11 mouse cellular contexts compared by ENCODE assay signal in the genomic region with DNA sequence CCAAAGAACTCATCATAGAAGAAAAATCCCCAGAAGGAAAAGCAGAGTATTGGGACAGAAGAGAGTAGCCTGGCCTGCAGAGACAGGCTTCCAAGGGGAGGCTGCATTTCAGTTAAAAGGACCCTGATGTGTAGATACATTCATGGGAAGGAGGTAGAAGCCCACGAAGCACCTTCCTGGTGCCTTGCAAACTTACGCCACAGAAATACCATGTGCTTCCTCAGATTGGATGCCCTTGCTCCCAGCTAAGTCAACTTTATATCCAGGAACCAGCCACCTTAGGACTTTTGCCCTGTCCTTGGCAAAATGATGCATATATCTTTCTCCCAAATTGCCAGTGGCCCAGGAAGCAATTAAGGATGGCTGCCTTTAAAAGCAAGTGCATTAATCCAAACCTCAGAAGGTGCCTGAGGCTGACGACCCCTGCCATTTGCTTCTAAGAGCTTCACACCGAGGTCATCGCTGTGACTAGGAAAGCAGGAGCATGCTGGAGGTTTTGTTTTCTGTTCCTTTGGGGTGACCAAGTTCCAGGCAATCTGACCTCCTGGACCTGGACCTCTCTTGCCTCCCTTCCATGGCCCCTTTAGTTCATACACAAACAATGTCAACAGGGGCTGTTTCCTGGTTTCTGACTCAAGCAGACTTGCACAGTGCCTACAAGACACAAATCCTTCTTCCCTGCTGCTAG. TPM values are rescaled to one million over a fixed set of nuclear protein-coding genes. Genes with fewer than 3 reads are reported as not detected.
DNase-seq lines count a peak whose midpoint lies in the region; ATAC-seq and TF ChIP-seq lines count a peak whose summit lies in the region.
"Had no signal": no experiment of that assay in that cellular context is flagged by ENCODE, and none has a peak within 500 bp of the region (broad histone marks: within the 10 kb centered on the region; RNA-seq: fewer than 3 reads in every experiment).

No protein-coding gene starts in this region.

- DNase-seq in forebrain, postnatal 0 days, result no peak
- DNase-seq in forebrain, embryonic 11.5 days (ENCODE audit: low spot score), result no peak
- peak; percentile 47 for DNase-seq in kidney, postnatal 14 days
- no peak for DNase-seq in kidney, adult 18-20 months
- DNase-seq in embryonic facial prominence, embryonic 14.5 days (ENCODE audit: low spot score), result no peak
- DNase-seq in limb, embryonic 14.5 days (ENCODE audit: low spot score), result no peak
- no peak for DNase-seq in thymus, postnatal 0 days (ENCODE audit: low spot score)
- no peak for DNase-seq in thymus, adult 18-20 months
- DNase-seq: adrenal gland, postnatal 25 days; cerebellum, postnatal 14 days; layer of hippocampus, adult 9-11 months had no signal

- peak overlapping the region; percentile 67 for H3K27ac ChIP-seq in forebrain, postnatal 0 days (ENCODE audit: low read depth, low read length)
- no peak overlapping the region for H3K27ac ChIP-seq in forebrain, embryonic 11.5 days (ENCODE audit: low read depth, low read length)
- H3K27ac ChIP-seq in embryonic facial prominence, embryonic 14.5 days (replicated peaks; ENCODE audit: low read depth, low read length), result peak overlapping the region; percentile 72
- peak overlapping the region; percentile 79 for H3K27ac ChIP-seq in limb, embryonic 14.5 days (replicated peaks; ENCODE audit: low read depth, low read length)

- no peaks in the 10 kb centered on the region for H3K27me3 ChIP-seq in forebrain, postnatal 0 days (ENCODE audit: insufficient read depth, low read length)
- no peaks in the 10 kb centered on the region for H3K27me3 ChIP-seq in forebrain, embryonic 11.5 days (ENCODE audit: control insufficient read depth, insufficient read depth, low read length)
- H3K27me3 ChIP-seq in embryonic facial prominence, embryonic 14.5 days (replicated peaks; ENCODE audit: control insufficient read depth, insufficient read depth, low read length), result no peaks in the 10 kb centered on the region
- H3K27me3 ChIP-seq in limb, embryonic 14.5 days (ENCODE audit: control insufficient read depth, insufficient read depth, low read length), result no peaks in the 10 kb centered on the region

- H3K4me2 ChIP-seq in forebrain, postnatal 0 days (ENCODE audit: low read depth), result no peak overlapping the region
- no peak overlapping the region for H3K4me2 ChIP-seq in forebrain, embryonic 11.5 days (ENCODE audit: low read depth, low read length, severe bottlenecking)
- no peak overlapping the region for H3K4me2 ChIP-seq in embryonic facial prominence, embryonic 14.5 days (ENCODE audit: low read depth, low read length)
- no peak overlapping the region for H3K4me2 ChIP-seq in limb, embryonic 14.5 days (replicated peaks; ENCODE audit: low read depth, low read length, severe bottlenecking)

- no peak for TF ChIP-seq POLR2A in limb, embryonic 14.5 days (IDR thresholded peaks at IDR 0.05; ENCODE audit: borderline replicate concordance, extremely low read depth, insufficient read depth, insufficient read length)

- ATAC-seq in forebrain, postnatal 0 days, result no peak
- ATAC-seq in forebrain, embryonic 11.5 days (replicated peaks; ENCODE audit: low FRiP score), result no peak
- no peak for ATAC-seq in embryonic facial prominence, embryonic 14.5 days (ENCODE audit: low read depth)
- no peak for ATAC-seq in limb, embryonic 14.5 days (ENCODE audit: low FRiP score, low read depth)

- 0 out of 2 replicates have a peak overlapping the region, but pooled peaks have one; percentile 18 for H3K9ac ChIP-seq in forebrain, postnatal 0 days
- H3K9ac ChIP-seq in forebrain, embryonic 11.5 days (ENCODE audit: low read length), result no peak overlapping the region
- no peak overlapping the region for H3K9ac ChIP-seq in embryonic facial prominence, embryonic 14.5 days (ENCODE audit: low read depth, low read length)
- H3K9ac ChIP-seq in limb, embryonic 14.5 days (ENCODE audit: low read depth, low read length, severe bottlenecking), result no peak overlapping the region

- H3K36me3 ChIP-seq in forebrain, postnatal 0 days (ENCODE audit: insufficient read depth), result no peaks in the 10 kb centered on the region
- H3K36me3 ChIP-seq in forebrain, embryonic 11.5 days (ENCODE audit: control insufficient read depth, insufficient read depth, low read length), result no peaks in the 10 kb centered on the region
- peaks cover 3% of the 10 kb centered on the region; the same call in 1 of the 2 replicates for H3K36me3 ChIP-seq in embryonic facial prominence, embryonic 14.5 days (ENCODE audit: control insufficient read depth, insufficient read depth, low read length)
- no peaks in the 10 kb centered on the region for H3K36me3 ChIP-seq in limb, embryonic 14.5 days (ENCODE audit: control insufficient read depth, insufficient read depth, low read length)

- no peaks in the 10 kb centered on the region for H3K9me3 ChIP-seq in forebrain, postnatal 0 days (ENCODE audit: low read length)
- no peaks in the 10 kb centered on the region for H3K9me3 ChIP-seq in forebrain, embryonic 11.5 days (ENCODE audit: control insufficient read depth, low read length)
- no peaks in the 10 kb centered on the region for H3K9me3 ChIP-seq in embryonic facial prominence, embryonic 14.5 days (ENCODE audit: control insufficient read depth, low read length)
- H3K9me3 ChIP-seq in limb, embryonic 14.5 days (ENCODE audit: control insufficient read depth, low read length), result no peaks in the 10 kb centered on the region

- no peak for TF ChIP-seq CTCF in forebrain, postnatal 0 days (IDR thresholded peaks at IDR 0.05; ENCODE audit: low read depth)

- WGBS in forebrain, postnatal 0 days, result 69% methylated on average over 5 of the region's 5 CpGs
- WGBS in forebrain, embryonic 11.5 days, result 70% methylated on average over 5 of the region's 5 CpGs
- 38% methylated on average over 5 of the region's 5 CpGs for WGBS in embryonic facial prominence, embryonic 14.5 days
- 44% methylated on average over 5 of the region's 5 CpGs for WGBS in limb, embryonic 14.5 days

- H3K4me3 ChIP-seq in forebrain, postnatal 0 days (ENCODE audit: low read depth, low read length), result no peak overlapping the region
- no peak overlapping the region for H3K4me3 ChIP-seq in forebrain, embryonic 11.5 days (ENCODE audit: low read depth, low read length)
- no peak overlapping the region for H3K4me3 ChIP-seq in embryonic facial prominence, embryonic 14.5 days (ENCODE audit: low read depth, low read length)
- no peak overlapping the region for H3K4me3 ChIP-seq in limb, embryonic 14.5 days (replicated peaks; ENCODE audit: low read length)

- peaks cover 11% of the 10 kb centered on the region; the same call in 1 of the 2 replicates for H3K4me1 ChIP-seq in forebrain, postnatal 0 days (ENCODE audit: insufficient read depth)
- no peaks in the 10 kb centered on the region; the same call in 1 of the 2 replicates for H3K4me1 ChIP-seq in forebrain, embryonic 11.5 days (replicated peaks; ENCODE audit: control insufficient read depth, insufficient read depth, low read length)
- H3K4me1 ChIP-seq in embryonic facial prominence, embryonic 14.5 days (ENCODE audit: control insufficient read depth, insufficient read depth, low read length), result peaks cover 39% of the 10 kb centered on the region
- peaks cover 47% of the 10 kb centered on the region for H3K4me1 ChIP-seq in limb, embryonic 14.5 days (ENCODE audit: control insufficient read depth, insufficient read depth, low read length)

RNA-seq across cellular contexts. Expression of a gene that starts 31.0 kb away (rescaled TPM):
- 33.5 and 62.9 TPM in 2 replicates for total RNA-seq in forebrain, postnatal 0 days (2014; rRNA removed)
- polyA plus RNA-seq in forebrain, postnatal 0 days (2015; fragmentation: Nextera tagmentation; extraction: Ambion mirVana), result 17.2 and 33.6 TPM in 2 replicates
- 20.4 and 21.1 TPM in 2 replicates for polyA plus RNA-seq in forebrain, embryonic 11.5 days (2014; fragmentation: Nextera tagmentation; extraction: Ambion mirVana)
- polyA plus RNA-seq in embryonic facial prominence, embryonic 14.5 days (2014; fragmentation: Nextera tagmentation; extraction: Ambion mirVana), result 77.5 and 86.6 TPM in 2 replicates
- polyA plus RNA-seq in limb, embryonic 14.5 days (2012; rRNA removed), result 57.4 and 73.3 TPM in 2 replicates
- polyA plus RNA-seq in limb, embryonic 14.5 days (2014; fragmentation: Nextera tagmentation; extraction: Ambion mirVana), result 66.5 and 75.1 TPM in 2 replicates
- 18.2 and 25.2 TPM in 2 replicates for polyA plus RNA-seq in thymus, postnatal 0 days (2015; fragmentation: Nextera tagmentation; extraction: Ambion mirVana)
